Mouse (Mus musculus) spleen, adult 2 months (tissue): ENCODE measurements at regions not wholly inside any gene's neighbourhood (a gene's known extent, or its start where the extent isn't known, plus 50 kb on each side); places are given as distances from the start of the nearest gene placed in this dataset.

ENCODE experiments used
- DNase-seq, 2 experiments: peaks; one replicate each; pipeline versions ENCODE4 v3.0.0 to v3.0.0-alpha.2; 2012 to 2021; ENCODE audit warnings: low spot score in 2 of 2, low read depth in 1 of 2
- H3K27ac ChIP-seq: fragments of 200-500 bp; 2 replicates; pipeline ENCODE4 v1.5.1; 2012; ENCODE audit warnings: low read length, inconsistent platforms; ENCODE audit not compliant: insufficient read depth
- H3K27me3 ChIP-seq: fragments of 200-500 bp; 2 replicates; pipeline ENCODE4 v1.6.1; 2012; ENCODE audit warnings: mild to moderate bottlenecking, moderate library complexity, low read length, inconsistent platforms; ENCODE audit not compliant: control insufficient read depth, insufficient read depth
- H3K36me3 ChIP-seq: fragments of 200-500 bp; 2 replicates; pipeline ENCODE4 v1.6.1; 2012; ENCODE audit warnings: mild to moderate bottlenecking, low read length, inconsistent platforms; ENCODE audit not compliant: control insufficient read depth, insufficient read depth
- H3K4me1 ChIP-seq: fragments of 200-500 bp; 2 replicates; pipeline ENCODE4 v1.6.1; 2011; ENCODE audit warnings: inconsistent platforms; ENCODE audit not compliant: control insufficient read depth, insufficient read depth, insufficient read length
- H3K4me3 ChIP-seq: fragments of 200-500 bp; 2 replicates; pipeline ENCODE4 v1.5.1; 2011; ENCODE audit warnings: mild to moderate bottlenecking, inconsistent platforms; ENCODE audit not compliant: insufficient read depth, insufficient read length; ENCODE audit errors: extremely low read depth
- CTCF ChIP-seq: fragments of 200-500 bp; IDR thresholded peaks from 2 replicates; pipeline ENCODE4 v1.5.1; 2011; ENCODE audit warnings: mild to moderate bottlenecking, inconsistent platforms; ENCODE audit not compliant: insufficient read depth, insufficient read length, insufficient replicate concordance; ENCODE audit errors: extremely low read depth
- POLR2A ChIP-seq: fragments of 200-500 bp; IDR thresholded peaks from 2 replicates; pipeline ENCODE4 v1.6.1; 2011; ENCODE audit warnings: low read depth, low read length, inconsistent platforms
- WGBS: fragments of 180-500 bp; shearing (Covaris S2); methylation state at CpG from one replicate; pipeline ENCODE4 v1.1.7; 2018; 5-methylcytosine and 5-hydroxymethylcytosine counted together

DNA sequence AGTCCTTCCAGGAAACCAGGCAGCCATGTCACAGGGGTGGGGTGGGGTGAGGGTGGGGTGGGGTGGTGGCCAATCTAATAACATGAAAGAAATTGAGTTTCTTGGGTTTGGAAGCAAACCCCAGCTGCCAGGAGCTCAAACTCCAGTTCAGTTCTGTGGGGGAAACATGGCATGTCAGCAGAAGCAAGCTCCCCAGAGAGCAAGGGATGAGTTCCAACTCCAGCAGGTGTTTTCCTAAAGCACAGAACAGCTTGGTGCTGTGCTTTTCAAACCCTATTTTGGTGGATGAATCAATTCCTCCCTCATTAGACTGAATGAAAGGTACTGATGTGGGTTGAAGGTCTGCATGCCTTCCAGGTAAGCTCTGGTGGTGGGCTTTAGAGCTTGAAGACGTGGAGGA is 77.8 kb upstream of the Kcnd3 start:
- DNase-seq: no peak
- Histone ChIP-seq H3K27me3 (no peaks in the 10 kb centered on the region), H3K36me3 (no peaks in the 10 kb centered on the region), H3K4me1 (no peaks in the 10 kb centered on the region), H3K27ac (no peak overlapping the region), H3K4me3 (no peak overlapping the region)
- 68% methylated on average over 1 of the region's 1 CpGs for WGBS
- TF ChIP-seq CTCF (no peak), POLR2A (no peak)

DNA sequence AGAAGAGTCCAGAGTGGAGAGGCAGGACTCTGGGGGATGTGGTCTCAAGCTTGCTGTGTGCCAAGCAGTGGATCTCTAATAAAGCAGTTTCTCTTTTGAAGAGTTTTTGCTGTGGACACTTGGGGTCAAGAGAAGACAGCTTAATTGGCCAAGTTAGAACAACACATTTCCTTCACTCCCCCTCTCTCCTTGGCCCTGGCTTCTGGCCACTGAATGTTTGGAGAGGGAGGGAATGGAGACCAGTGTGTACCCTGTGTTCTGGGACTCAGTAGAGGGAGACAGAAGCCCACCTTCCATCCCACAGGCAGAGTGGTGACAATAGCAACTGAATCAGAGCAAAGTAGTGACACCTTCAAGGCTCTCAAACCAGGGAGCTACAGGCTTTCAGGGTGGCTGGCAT is 77.3 kb upstream of the Kcnd3 start:
- Histone ChIP-seq H3K4me3 (no peak overlapping the region), H3K27ac (no peak overlapping the region), H3K36me3 (no peaks in the 10 kb centered on the region), H3K4me1 (no peaks in the 10 kb centered on the region), H3K27me3 (no peaks in the 10 kb centered on the region)
- TF ChIP-seq POLR2A (no peak), CTCF (no peak)
- no peak for DNase-seq

DNA sequence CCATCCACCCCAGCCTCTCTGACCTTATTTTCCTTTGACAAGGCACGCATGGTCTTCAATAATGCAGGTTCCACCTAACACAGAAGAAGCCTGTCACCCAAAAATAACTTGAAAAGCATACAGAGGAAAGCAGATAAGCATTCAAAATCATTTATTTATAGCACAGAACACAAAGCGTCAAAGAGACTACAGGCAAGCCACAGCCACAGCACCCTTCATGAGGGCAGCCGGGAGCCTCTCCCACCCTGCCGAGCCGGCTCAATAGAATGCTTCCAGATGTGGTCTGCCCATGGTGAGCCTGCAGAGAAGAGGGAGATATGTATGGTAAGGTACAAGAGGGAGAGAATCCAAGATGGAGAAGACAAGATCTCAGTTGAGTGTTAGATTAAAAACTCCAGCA is 76.7 kb upstream of the Kcnd3 start:
- Histone ChIP-seq H3K36me3 (no peaks in the 10 kb centered on the region), H3K4me3 (no peak overlapping the region), H3K27ac (no peak overlapping the region), H3K4me1 (no peaks in the 10 kb centered on the region), H3K27me3 (no peaks in the 10 kb centered on the region)
- TF ChIP-seq POLR2A (no peak), CTCF (no peak)
- DNase-seq: no peak
- WGBS: 63% methylated on average over 5 of the region's 5 CpGs

DNA sequence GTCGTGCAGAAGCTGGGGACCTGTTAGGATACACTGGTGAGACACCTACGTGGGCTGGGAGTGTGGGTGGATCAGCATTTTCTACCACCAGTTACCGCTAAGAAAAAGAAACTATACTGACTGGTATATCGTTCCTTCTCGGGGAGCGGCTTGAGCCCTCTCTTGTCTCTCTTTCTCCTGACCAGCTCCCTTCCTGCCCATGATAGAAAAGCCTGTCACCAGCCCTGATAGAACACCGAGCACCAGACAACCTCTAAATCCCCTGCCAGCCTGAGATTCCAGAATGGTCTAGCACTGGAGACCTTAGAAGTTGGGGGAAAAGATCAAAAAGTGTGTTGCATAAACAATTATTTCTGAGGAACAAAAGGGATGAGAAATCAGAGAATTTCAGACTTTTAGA is 76.3 kb upstream of the Kcnd3 start:
- Histone ChIP-seq H3K4me3 (no peak overlapping the region), H3K36me3 (no peaks in the 10 kb centered on the region), H3K27me3 (no peaks in the 10 kb centered on the region), H3K4me1 (no peaks in the 10 kb centered on the region), H3K27ac (no peak overlapping the region)
- no peak for TF ChIP-seq POLR2A
- TF ChIP-seq CTCF: no peak
- no peak for DNase-seq
- 82% methylated on average over 7 of the region's 7 CpGs for WGBS

- H3K36me3 ChIP-seq: no peaks in the 10 kb centered on the region
- DNase-seq: no peak
- TF ChIP-seq CTCF (no peak), POLR2A (no peak)
- H3K27me3 ChIP-seq: no peaks in the 10 kb centered on the region
- no peak overlapping the region for H3K27ac ChIP-seq
- H3K4me3 ChIP-seq: no peak overlapping the region
- no peaks in the 10 kb centered on the region for H3K4me1 ChIP-seq
- WGBS: 83% methylated on average over 5 of the region's 5 CpGs
These were observed 75.8 kb upstream of the Kcnd3 start for GRCm38 (mm10) chr3:105376346-105376745.

GRCm38 (mm10) chr3:105380818-105381217 is 71.3 kb upstream of the Kcnd3 start:
- Histone ChIP-seq H3K27ac (no peak overlapping the region), H3K36me3 (no peaks in the 10 kb centered on the region), H3K27me3 (no peaks in the 10 kb centered on the region), H3K4me1 (no peaks in the 10 kb centered on the region), H3K4me3 (no peak overlapping the region)
- DNase-seq: no peak
- 86% methylated on average over 4 of the region's 4 CpGs for WGBS
- no peak for TF ChIP-seq CTCF
- no peak for TF ChIP-seq POLR2A

DNA sequence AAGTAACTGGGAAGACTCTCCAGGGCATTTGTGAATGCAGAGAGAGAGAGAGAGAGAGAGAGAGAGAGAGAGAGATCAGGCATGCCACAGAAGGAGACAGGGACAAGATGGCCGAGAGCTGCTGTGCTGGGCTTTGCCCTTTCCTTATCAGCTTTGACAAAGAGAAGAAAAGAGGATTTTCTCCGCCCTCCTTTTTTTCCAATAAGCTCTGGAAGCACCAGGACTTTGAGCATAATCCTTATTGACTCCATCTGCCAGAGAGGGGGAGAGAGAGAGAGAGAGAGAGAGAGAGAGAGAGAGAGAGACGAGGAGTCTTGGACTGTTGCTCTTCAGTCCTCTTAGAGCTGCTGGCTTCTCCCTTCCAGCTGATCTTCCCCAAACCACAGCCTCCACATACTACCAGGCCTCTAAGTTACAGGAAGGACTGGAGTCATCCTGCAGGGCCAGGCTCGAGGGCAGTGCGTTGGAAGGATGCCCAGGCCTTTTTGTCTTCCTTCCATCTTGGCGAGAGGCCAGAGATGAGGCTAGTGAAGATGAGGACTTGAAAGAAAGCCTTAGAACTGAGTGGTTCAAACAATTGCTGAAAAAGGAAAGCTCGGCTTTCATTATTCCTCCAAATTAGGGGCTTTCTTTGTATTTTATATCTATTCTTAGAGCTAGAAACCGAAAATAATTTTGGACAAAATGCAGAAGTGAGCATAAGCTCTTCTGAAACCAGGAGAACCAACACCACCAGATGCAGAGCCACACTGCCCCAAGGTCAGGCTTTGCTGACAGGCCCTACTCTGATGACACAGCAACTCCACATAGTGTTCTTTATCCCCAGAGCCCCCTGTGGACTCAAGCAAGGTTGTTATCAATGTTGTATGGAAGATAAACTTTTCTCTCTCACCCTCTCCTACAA is 59.3 kb upstream of the Kcnd3 start:
- H3K36me3 ChIP-seq: no peaks in the 10 kb centered on the region
- peak in 1 of 2 experiments; percentile 13 for DNase-seq
- TF ChIP-seq CTCF (no peak), POLR2A (no peak)
- 32% methylated on average over 8 of the region's 8 CpGs for WGBS
- no peak overlapping the region; the same call in 1 of the 2 replicates for H3K27ac ChIP-seq
- H3K4me3 ChIP-seq: no peak overlapping the region
- H3K4me1 ChIP-seq: no peaks in the 10 kb centered on the region
- H3K27me3 ChIP-seq: no peaks in the 10 kb centered on the region
